In the genomic region with DNA sequence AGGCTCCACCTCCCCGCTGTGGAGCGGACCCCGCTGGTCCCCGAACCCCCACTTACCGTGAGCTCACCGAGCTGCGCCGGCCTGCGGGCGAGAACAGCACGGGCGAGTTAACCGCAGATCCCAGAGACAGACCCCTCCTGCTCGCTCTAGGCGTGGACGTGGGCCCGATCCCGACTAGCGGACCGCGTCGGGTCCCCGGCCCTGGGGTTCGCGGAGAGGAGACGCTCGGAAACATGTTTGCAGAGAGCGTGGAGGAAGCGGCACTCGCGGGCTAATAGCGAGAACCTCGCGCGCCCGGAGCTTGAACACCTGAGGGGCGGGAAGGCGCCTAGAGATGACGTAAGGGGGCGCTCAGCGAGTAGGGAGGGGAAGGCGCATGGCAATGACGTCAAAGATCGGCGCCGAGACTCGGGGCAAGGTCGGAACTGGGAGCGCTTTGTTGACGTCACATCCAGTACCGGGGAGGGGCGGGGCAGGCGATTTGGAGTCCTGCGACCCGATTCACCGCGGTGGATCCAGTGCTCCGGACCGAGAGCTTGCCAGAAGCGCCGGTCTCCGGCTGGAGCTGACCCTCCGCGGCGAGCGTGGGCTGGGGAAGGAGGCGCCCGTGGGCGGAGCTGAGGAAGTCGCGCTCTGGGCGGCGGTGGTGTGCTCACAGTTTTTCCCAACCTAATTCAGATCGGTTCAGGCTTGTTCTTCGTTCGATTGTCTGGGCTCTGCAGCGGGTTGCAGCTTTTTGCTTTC, we compare ENCODE assay signal across 8 mouse cellular contexts. TPM values are rescaled to one million over a fixed set of nuclear protein-coding genes. Genes with fewer than 3 reads are reported as not detected.
DNase-seq lines count a peak whose midpoint lies in the region; ATAC-seq lines count a peak whose summit lies in the region.

A gene (minus strand): TSS at position 324 of the 744 bp plus-strand sequence.

- peaks cover 16% of the 10 kb centered on the region for H3K4me1 ChIP-seq in heart, embryonic 10.5 days
- H3K4me1 ChIP-seq in kidney, embryonic 15.5 days, result peaks cover 16% of the 10 kb centered on the region

- peaks cover 37% of the 10 kb centered on the region for H3K36me3 ChIP-seq in heart, embryonic 10.5 days
- peaks cover 37% of the 10 kb centered on the region for H3K36me3 ChIP-seq in kidney, embryonic 15.5 days

- under 1% methylated on average over 77 of the region's 77 CpGs for WGBS in heart, embryonic 10.5 days
- under 1% methylated on average over 77 of the region's 77 CpGs for WGBS in kidney, embryonic 15.5 days

- no peaks in the 10 kb centered on the region for H3K9me3 ChIP-seq in heart, embryonic 10.5 days
- no peaks in the 10 kb centered on the region for H3K9me3 ChIP-seq in kidney, embryonic 15.5 days (replicated peaks)

- DNase-seq in B cell, adult 2 months, result peak; percentile 100
- peak; percentile 100 for DNase-seq in brain, adult 2 months (ENCODE audit: low read depth, low spot score)
- peak; percentile 98 for DNase-seq in heart, embryonic 10.5 days (ENCODE audit: low spot score)
- DNase-seq in liver, result peak; percentile 97
- DNase-seq in spleen, postnatal 4 days (ENCODE audit: low spot score in 2 of 2), result peak; percentile 99 to 100

- H3K27me3 ChIP-seq in heart, embryonic 10.5 days (ENCODE audit: insufficient read depth, poor library complexity, severe bottlenecking), result no peaks in the 10 kb centered on the region
- H3K27me3 ChIP-seq in kidney, embryonic 15.5 days, result no peaks in the 10 kb centered on the region

- ATAC-seq in erythroblast, adult 5-6 weeks (replicated peaks; ENCODE audit: low FRiP score, poor library complexity, severe bottlenecking), result peak; percentile 73
- peak; percentile 85 for ATAC-seq in kidney, embryonic 15.5 days (replicated peaks; ENCODE audit: low FRiP score)
- ATAC-seq in monocyte, adult 5-6 weeks (replicated peaks; ENCODE audit: insufficient number of reproducible peaks, low FRiP score, low TSS enrichment, poor library complexity, severe bottlenecking), result peak; percentile 97

- H3K27ac ChIP-seq in heart, embryonic 10.5 days, result peak within 1 kb of the TSS; percentile 90
- H3K27ac ChIP-seq in kidney, embryonic 15.5 days, result peak within 1 kb of the TSS; percentile 89

- peak within 1 kb of the TSS; percentile 93 for H3K4me2 ChIP-seq in kidney, embryonic 15.5 days

- peak within 1 kb of the TSS; percentile 99 for H3K4me3 ChIP-seq in heart, embryonic 10.5 days
- H3K4me3 ChIP-seq in kidney, embryonic 15.5 days (replicated peaks), result peak within 1 kb of the TSS; percentile 100

- peak within 1 kb of the TSS; percentile 80 for H3K9ac ChIP-seq in kidney, embryonic 15.5 days

RNA-seq across cellular contexts. Expression of the gene that starts here (rescaled TPM):
- total RNA-seq in erythroblast, adult 5-6 weeks (2015; ENCODE audit: low replicate concordance), result 40.0 and 44.9 TPM in 2 replicates
- 69.3 and 79.0 TPM in 2 replicates for total RNA-seq in erythroblast, adult 5-6 weeks (2017; ENCODE audit: low replicate concordance)
- 34.1 and 37.8 TPM in 2 replicates for polyA plus RNA-seq in heart, embryonic 10.5 days (2016; fragmentation: Nextera tagmentation; extraction: Ambion mirVana)
- 43.1 and 45.3 TPM in 2 replicates for polyA plus RNA-seq in kidney, embryonic 15.5 days (2015; fragmentation: Nextera tagmentation; extraction: Ambion mirVana)
- 9.4 to 12.3 TPM (median 10.7 TPM) in 3 replicates for total RNA-seq in monocyte, adult 5-6 weeks (2017)

Comparison
In these comparisons a context has a peak if more than half of its experiments do, and no peak if none do; other contexts are left out.
1. Peak in every context shown above with its lines: DNase-seq, ATAC-seq, H3K4me3 ChIP-seq and H3K27ac ChIP-seq.